Mouse (Mus musculus) C2C12 (cell line): ENCODE results near the gene Sugt1.

Experiments used
- CEBPB ChIP-seq: IDR thresholded peaks from one replicate; pipeline ENCODE4 v1.6.1; 2011; ENCODE audit warnings: low read depth, mild to moderate bottlenecking, control low read depth, moderate library complexity
- CTCF ChIP-seq: IDR thresholded peaks from one replicate; pipeline ENCODE4 v1.5.1; 2011; ENCODE audit not compliant: control insufficient read depth, insufficient read depth, insufficient read length
- MYOD1 ChIP-seq: IDR thresholded peaks from one replicate; pipeline ENCODE4 v1.6.1; 2011; ENCODE audit warnings: low read depth; ENCODE audit not compliant: control insufficient read depth, insufficient read length
- MYOG ChIP-seq: IDR thresholded peaks from one replicate; pipeline ENCODE4 v1.6.1; 2011; ENCODE audit not compliant: control insufficient read depth, insufficient read length; ENCODE audit errors: extremely low read depth
- USF1 ChIP-seq: IDR thresholded peaks from one replicate; pipeline ENCODE4 v1.6.1; 2011; ENCODE audit warnings: low read depth, mild to moderate bottlenecking, control low read depth, moderate library complexity

- TF ChIP-seq CTCF (no peak), MYOD1 (no peak), CEBPB (no peak), MYOG (no peak), USF1 (no peak)
These were observed 45.9 kb upstream of the Sugt1 start for GRCm38 (mm10) chr14:79541606-79542005.
